12 mouse cellular contexts compared by ENCODE assay signal in the genomic region with DNA sequence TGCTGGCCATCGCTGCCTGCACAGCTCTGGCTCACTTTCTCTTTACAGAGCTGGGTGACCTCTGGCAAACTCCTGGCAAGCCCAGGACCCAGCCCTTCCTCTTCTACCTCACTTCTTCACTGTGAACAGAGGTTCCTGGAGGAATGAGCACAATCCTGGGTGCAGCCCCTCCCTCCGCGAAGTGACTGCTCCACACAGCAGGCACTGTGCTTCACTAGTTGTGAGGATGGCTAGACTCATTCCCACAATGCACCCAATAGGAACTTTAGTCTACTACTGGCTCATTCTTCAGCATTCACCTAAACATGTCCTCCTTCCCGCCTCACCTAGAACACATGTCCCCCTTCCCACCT. TPM values are rescaled to one million over a fixed set of nuclear protein-coding genes. Genes with fewer than 3 reads are reported as not detected.
DNase-seq lines count a peak whose midpoint lies in the region; ATAC-seq and TF ChIP-seq lines count a peak whose summit lies in the region.
"Had no signal": no experiment of that assay in that cellular context is flagged by ENCODE, and none has a peak within 500 bp of the region (broad histone marks: within the 10 kb centered on the region; RNA-seq: fewer than 3 reads in every experiment).

No protein-coding gene starts in this region.

- H3K9me3 ChIP-seq in stomach, embryonic 15.5 days = no peaks in the 10 kb centered on the region
- H3K9me3 ChIP-seq in stomach, postnatal 0 days (ENCODE audit: control insufficient read depth, low read length) = no peaks in the 10 kb centered on the region

- no peak for ATAC-seq in stomach, embryonic 15.5 days (ENCODE audit: insufficient read depth, low FRiP score, low read depth)
- no peak for ATAC-seq in stomach, postnatal 0 days (ENCODE audit: low FRiP score, low TSS enrichment)
- no peak for ATAC-seq in activated CD4-positive, CD25-positive, alpha-beta regulatory T cell, adult 4 months
- ATAC-seq: hindbrain, embryonic 16.5 days had no signal

- intact Hi-C loops in heart, postnatal 10 days (cut with DNase I) = loop anchor here (5.0 kb wide), 1 partner anchor 163 kb away; the partner anchor contains the start of gene Selenom

- peak overlapping the region; percentile 10; the same call in 1 of the 2 replicates for H3K27ac ChIP-seq in layer of hippocampus, adult 2 months
- H3K27ac ChIP-seq in stomach, embryonic 15.5 days = peak overlapping the region; percentile 44; the same call in 1 of the 2 replicates
- H3K27ac ChIP-seq in stomach, postnatal 0 days (replicated peaks) = no peak overlapping the region

- no peak overlapping the region for H3K4me2 ChIP-seq in stomach, embryonic 15.5 days
- no peak overlapping the region for H3K4me2 ChIP-seq in stomach, postnatal 0 days (replicated peaks; ENCODE audit: low read depth)

- H3K4me1 ChIP-seq in stomach, embryonic 15.5 days = peaks cover 11% of the 10 kb centered on the region
- no peaks in the 10 kb centered on the region; the same call in 1 of the 2 replicates for H3K4me1 ChIP-seq in stomach, postnatal 0 days (replicated peaks; ENCODE audit: control insufficient read depth, insufficient read depth)

- no peak overlapping the region for H3K4me3 ChIP-seq in layer of hippocampus, adult 2 months
- H3K4me3 ChIP-seq in stomach, embryonic 15.5 days (replicated peaks) = no peak overlapping the region
- no peak overlapping the region for H3K4me3 ChIP-seq in stomach, postnatal 0 days (ENCODE audit: low read depth, low read length)

- no peak for TF ChIP-seq CTCF in layer of hippocampus, adult 2 months (conservative IDR thresholded peaks at IDR 0.05)
- TF ChIP-seq CTCF in stomach, postnatal 0 days (IDR thresholded peaks at IDR 0.05; ENCODE audit: low read depth) = no peak

- no peaks in the 10 kb centered on the region for H3K27me3 ChIP-seq in stomach, embryonic 15.5 days (replicated peaks)
- no peaks in the 10 kb centered on the region for H3K27me3 ChIP-seq in stomach, postnatal 0 days (ENCODE audit: control insufficient read depth, insufficient read depth, low read length)

- no peak for TF ChIP-seq EP300 in stomach, postnatal 0 days (optimal IDR thresholded peaks at IDR 0.05)

- no peak overlapping the region for H3K9ac ChIP-seq in stomach, embryonic 15.5 days
- no peak overlapping the region for H3K9ac ChIP-seq in stomach, postnatal 0 days (ENCODE audit: low read length)

- 77% methylated on average over 4 of the region's 4 CpGs for WGBS in stomach, embryonic 15.5 days
- 75% methylated on average over 4 of the region's 4 CpGs for WGBS in stomach, postnatal 0 days

- H3K36me3 ChIP-seq in stomach, embryonic 15.5 days = peaks cover 43% of the 10 kb centered on the region
- peaks cover 15% of the 10 kb centered on the region for H3K36me3 ChIP-seq in stomach, postnatal 0 days (ENCODE audit: control insufficient read depth, insufficient read depth, low read length)

- DNase-seq in heart, adult 11 months = peak; percentile 88
- no peak for DNase-seq in heart, postnatal 10 days
- no peak for DNase-seq in layer of hippocampus, adult 2 months (ENCODE audit: low spot score in 2 of 2)
- DNase-seq in layer of hippocampus, postnatal 14 days (ENCODE audit: low spot score in 2 of 2) = no peak
- DNase-seq in stomach, postnatal 0 days (ENCODE audit: low spot score) = no peak
- no peak for DNase-seq in left cerebral cortex, adult 11 months (ENCODE audit: low spot score)
- DNase-seq: adrenal gland, postnatal 25 days; B cell, adult 2 months; right cerebral cortex, postnatal 14 days had no signal

RNA-seq across cellular contexts. Expression of gene Pik3ip1, which starts 19.1 kb away (rescaled TPM):
- 10 to 100 TPM; 25.2 to 31.0 TPM for total RNA-seq in heart, postnatal 10 days (2021)
- 10 to 100 TPM; 35.9 to 41.5 TPM for total RNA-seq in layer of hippocampus, adult 2 months (2021)
- 10 to 100 TPM; 29.5 to 35.1 TPM for total RNA-seq in layer of hippocampus, postnatal 14 days (2021)
- 10.6 and 12.1 TPM in 2 replicates for polyA plus RNA-seq in stomach, embryonic 15.5 days (2015; fragmentation: Nextera tagmentation; extraction: Ambion mirVana)
- 8.9 and 9.0 TPM in 2 replicates for polyA plus RNA-seq in stomach, postnatal 0 days (2015; fragmentation: Nextera tagmentation; extraction: Ambion mirVana)
- polyA plus RNA-seq in activated CD4-positive, CD25-positive, alpha-beta regulatory T cell, adult 4 months (2017; shearing (Covaris generic)) = 10 to 100 TPM; 32.9 to 53.5 TPM

RNA-seq across cellular contexts. Expression of gene Limk2, which starts 59.7 kb away (rescaled TPM):
- total RNA-seq in heart, postnatal 10 days (2021) = 10 to 100 TPM; 25.2 to 27.7 TPM
- total RNA-seq in layer of hippocampus, adult 2 months (2021) = 100 to 1,000 TPM in 1 of 2 experiments, 10 to 100 TPM in 1; 97.6 to 117 TPM
- 100 to 1,000 TPM in 1 of 2 experiments, 10 to 100 TPM in 1; 98.7 to 113 TPM for total RNA-seq in layer of hippocampus, postnatal 14 days (2021)
- 70.5 and 75.9 TPM in 2 replicates for polyA plus RNA-seq in stomach, embryonic 15.5 days (2015; fragmentation: Nextera tagmentation; extraction: Ambion mirVana)
- polyA plus RNA-seq in stomach, postnatal 0 days (2015; fragmentation: Nextera tagmentation; extraction: Ambion mirVana) = 69.3 and 73.9 TPM in 2 replicates
- polyA plus RNA-seq in activated CD4-positive, CD25-positive, alpha-beta regulatory T cell, adult 4 months (2017; shearing (Covaris generic)) = 10 to 100 TPM; 77.7 to 78.9 TPM
